Mouse (Mus musculus): Measurements from ENCODE around the gene Ica1l. TPM values are rescaled to one million over a fixed set of nuclear protein-coding genes. Genes with fewer than 3 reads are reported as not detected.

Ica1l gene
- polyA plus RNA-seq (2017; shearing (Covaris generic)) = 0.20 TPM

GRCm38 (mm10) chr1:60042796-60043469, at the start of gene Ica1l:
TSS of gene Ica1l (minus strand) at chr1:60043184.

Other genes with a start within 250 kb of the Ica1l start
- 89.1 TPM for gene Fam117b, start 130.2 kb downstream of the Ica1l start, polyA plus RNA-seq (2017; shearing (Covaris generic))
- gene Carf, start 55.1 kb upstream of the Ica1l start, polyA plus RNA-seq (2017; shearing (Covaris generic)) = 4.3 TPM
- 58.2 TPM for gene Wdr12, start 55.5 kb upstream of the Ica1l start, polyA plus RNA-seq (2017; shearing (Covaris generic))
- 13.5 TPM for gene Nbeal1, start 137.4 kb upstream of the Ica1l start, polyA plus RNA-seq (2017; shearing (Covaris generic))

Measured in naive thymus-derived CD4-positive, alpha-beta T cell, adult 5 months (primary cell).